Mouse (Mus musculus) cerebellum, adult (tissue): ENCODE data around the gene Pitpnc1.

Experiments
- ATAC-seq: cut with Nextera tagmentation; 2 replicates; pipeline ENCODE4 v1.9.2; 2017; ENCODE audit warnings: mild to moderate bottlenecking, moderate library complexity, mixed read lengths; ENCODE audit not compliant: insufficient number of reproducible peaks, low FRiP score, low TSS enrichment

Gene Pitpnc1

DNA sequence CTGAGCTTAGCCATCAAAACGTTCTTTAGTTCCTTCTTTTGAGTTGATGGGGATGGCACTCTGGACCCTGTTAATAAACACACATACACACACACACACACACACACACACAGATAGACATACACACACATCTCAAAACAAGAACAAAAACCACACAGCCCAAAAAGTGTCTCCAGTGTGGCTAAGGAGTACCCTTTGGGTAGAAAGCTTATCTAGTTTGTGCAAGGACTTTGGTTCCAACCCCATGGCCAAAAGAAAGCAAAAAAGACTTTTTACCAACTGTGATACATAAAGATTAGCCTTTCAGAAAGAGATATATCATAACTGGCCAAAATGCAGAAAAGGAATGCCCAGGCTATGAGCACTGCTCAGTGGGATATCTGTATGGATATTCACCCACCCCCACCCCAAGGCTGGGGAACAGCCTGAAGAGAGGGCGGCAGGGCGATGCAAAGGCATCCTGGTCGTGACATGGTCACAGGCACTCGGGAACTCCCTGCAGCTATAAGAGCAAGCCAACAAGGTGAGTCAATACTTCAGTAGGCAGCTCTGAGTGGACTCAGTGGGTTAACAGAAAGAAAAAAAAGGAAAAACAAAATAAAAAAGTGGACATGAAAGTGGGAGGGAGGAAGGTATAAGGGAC lies 60.3 kb downstream of the Pitpnc1 start:
- no peak for ATAC-seq

DNA sequence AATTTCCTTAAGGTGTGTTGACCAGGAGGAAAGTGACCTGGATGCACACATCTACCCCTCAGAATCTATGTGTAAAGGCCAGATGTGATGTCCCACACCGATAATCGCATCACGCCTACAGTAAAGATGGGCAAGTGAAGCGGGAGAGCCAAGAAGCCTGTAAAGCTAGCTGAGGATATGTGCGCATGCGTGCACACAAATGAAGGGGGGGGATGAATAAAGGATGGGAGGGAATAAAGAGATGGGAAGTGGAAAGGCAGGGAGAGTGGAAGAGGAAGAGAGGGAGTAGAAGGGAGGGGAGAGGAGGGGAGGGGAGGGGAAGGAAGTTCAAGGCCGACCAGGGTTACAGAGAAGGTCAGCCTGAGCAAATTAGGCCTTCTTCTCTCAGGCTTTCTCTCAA lies 61.6 kb downstream of the Pitpnc1 start:
- ATAC-seq, result no peak

DNA sequence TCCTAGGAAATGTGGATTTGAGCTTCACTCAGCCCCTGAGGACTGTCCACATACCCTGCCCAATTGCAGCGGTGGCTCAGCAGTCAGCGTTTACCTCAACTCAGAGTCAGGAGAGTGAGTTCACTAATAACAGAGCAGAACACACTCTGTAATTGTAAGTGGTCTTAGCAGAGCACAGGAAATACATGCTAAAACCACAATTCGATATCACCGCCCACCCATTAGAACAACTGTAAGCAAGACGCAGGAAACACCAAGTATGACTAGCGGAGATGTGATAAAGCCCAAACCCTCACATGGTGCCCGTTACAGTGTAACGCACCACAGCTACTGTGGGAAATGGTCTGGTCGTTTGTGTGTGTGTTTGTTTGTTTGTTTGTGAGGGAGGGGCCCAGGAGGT lies 62.8 kb downstream of the Pitpnc1 start:
- no peak for ATAC-seq

DNA sequence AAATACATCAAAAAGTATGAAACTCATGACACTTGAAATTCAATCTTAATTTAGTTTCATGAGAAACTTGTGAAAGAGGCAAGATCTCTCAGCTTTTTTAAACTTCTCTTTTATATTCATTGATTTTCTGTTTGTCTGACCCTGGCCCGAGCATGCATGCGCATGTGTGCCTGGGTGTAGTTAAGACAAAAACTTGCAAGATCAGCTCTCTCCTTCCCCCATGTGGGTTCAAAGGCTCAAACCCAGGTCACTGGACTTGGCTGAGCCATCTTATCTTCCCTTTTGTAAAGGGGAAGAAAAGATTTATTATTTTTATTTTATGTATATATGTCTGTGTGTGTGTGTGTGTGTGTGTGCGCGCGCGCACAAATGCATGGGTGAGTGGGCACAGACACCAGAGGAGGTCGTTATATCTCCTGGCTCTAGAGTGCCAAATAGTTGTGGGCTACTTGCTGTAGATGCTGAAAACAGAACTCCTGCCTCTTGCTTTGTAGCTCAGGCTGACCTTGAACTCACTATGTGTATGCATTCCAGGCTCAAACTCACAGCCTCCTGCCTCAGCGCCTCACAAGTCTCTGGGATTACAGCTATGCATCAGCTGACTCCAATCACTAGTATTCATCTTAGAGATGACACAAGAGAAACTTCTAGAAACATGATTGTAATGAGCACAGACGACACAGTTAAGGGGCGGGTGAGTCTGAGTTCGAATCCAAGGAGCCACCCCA lies 64.7 kb downstream of the Pitpnc1 start:
- no peak for ATAC-seq

DNA sequence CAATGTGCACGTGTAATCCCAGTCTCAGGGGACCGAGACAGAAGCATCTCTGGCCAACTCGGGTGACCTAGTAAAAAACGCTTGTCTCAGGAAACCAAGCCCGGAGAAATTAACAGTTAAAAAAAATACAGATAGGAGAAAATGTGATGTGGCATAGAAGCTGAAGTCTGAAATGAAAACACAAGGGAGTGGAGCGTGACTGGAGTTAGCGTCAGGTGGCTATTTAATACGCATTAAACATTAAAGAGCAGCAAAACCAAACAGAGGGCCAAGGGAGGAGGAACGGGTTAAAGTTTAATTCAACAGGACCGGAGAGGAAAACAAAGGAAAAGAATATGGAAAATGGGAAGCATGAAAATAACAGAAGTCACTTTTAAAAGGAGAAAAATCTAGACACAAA lies 67.2 kb downstream of the Pitpnc1 start:
- no peak for ATAC-seq

DNA sequence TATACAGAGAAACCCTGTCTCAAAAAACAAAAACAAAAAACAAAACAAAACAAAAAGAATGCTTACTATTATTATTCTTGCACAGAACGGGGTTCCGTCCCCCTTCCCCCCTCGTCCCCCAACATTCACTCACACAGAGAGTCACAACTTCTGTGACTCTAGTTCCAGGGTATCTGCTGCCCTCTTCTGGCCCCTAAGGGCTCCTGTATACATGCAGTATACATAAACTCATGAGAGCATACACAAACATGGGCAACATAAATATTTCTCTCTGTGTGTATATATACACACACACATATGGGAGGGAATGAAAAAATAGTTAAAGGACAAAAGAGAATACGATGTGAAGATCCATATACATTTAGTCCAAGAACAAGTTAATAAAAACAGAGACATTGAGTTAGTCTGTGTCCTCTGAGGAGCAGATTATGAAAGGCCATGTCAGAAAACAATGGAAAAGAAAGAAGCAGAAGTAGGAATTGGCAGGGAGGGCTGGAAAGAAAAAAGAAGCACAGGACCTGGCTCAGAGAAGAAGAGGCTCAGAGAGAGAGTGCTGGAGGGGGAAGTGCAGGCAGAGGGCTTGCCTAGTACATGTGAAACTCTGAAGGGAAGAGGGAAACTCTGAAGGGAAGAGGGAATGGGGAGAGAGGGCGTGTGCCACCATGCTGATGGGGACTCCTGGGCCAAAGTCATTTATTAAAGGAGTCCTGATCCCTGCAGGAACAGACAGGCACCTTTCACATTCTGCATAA lies 68.5 kb downstream of the Pitpnc1 start:
- no peak for ATAC-seq

DNA sequence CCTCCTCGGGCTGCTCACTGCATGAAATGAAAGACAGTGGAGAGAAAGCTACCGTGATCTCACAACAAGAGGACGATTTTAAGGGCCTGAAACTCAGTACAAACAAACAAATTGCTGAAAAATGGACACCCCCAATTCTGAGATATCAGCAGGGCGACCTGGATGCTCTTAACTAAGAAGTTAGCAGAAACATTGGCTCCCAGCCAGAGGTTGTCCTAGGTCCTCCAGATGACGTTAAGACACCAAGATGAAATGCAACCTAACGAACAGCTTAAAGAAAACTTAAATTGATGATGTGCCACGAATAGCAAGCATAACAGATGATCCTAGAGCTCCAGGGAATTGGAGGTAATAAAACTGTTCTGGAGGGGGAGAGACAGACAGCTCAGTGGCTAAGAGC lies 69.7 kb downstream of the Pitpnc1 start:
- ATAC-seq, result no peak

DNA sequence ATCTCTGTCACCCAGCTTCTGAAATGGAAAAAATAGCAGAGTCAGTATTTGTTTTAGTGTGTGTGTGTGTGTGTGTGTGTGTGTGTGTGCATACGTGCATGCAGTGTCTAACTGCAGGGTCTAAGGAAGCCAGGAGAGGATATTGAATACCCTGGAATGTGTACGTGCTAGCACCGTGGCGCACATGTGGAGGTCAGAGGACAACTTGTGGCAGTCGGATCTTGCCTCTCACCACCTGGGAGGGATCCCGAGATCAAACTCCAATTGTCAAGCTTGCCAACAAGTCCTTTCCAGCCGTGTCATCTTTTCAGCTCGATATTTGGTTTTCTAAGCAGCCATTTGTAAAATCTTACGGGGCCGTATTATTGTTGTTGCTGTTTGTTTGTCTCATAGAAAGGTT lies 70.5 kb downstream of the Pitpnc1 start:
- no peak for ATAC-seq

DNA sequence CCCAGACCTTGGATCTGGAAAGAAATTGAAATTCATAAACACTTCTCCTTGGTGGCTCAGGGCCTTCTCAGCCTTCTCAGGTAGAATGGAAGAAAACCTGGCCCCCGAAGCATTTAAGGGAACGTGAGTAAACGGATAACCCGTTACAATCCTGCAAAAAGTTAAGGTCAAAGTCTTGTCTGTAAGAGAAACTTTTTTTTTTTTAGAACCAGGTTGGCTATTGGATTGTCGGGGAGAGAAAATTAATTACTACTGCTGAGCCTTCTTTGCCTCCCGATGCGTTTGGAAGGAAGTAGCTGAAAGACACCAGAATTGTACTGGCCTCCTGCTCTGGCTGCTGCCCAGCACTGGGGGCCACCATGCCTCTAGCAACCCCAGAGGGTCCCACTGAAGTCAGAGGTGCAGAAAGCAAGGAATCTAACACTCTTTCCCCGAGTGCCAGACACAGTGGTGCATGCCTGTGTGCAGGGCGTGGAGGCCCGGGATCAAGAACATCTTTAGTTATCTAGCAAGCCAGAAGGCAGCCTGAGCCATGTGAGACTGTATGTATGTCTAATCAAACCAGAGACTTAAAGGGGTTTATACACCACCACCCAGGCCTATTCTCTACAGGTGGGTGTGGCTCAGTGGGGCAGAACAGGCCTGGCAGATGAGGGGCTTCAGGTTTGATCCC lies 73.0 kb downstream of the Pitpnc1 start:
- no peak for ATAC-seq

DNA sequence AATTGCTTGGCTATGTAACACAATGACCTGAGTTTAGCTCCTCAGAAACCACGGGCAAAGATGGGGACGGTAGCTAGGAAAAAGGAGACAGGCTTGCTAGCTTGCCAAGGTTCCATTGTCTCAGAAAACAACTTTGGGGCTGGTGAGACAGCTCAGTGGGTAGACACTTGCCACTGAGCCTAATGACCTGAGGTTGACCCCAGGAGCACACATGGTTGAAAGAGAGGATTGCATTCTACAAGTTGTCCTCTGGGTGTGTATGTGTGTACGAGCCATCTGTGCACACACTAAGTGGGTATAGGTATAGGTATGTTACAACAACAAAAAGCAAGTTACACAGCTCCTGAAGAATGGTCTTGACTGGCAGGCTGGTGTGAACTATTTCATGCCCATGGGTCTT lies 76.3 kb downstream of the Pitpnc1 start:
- no peak for ATAC-seq

DNA sequence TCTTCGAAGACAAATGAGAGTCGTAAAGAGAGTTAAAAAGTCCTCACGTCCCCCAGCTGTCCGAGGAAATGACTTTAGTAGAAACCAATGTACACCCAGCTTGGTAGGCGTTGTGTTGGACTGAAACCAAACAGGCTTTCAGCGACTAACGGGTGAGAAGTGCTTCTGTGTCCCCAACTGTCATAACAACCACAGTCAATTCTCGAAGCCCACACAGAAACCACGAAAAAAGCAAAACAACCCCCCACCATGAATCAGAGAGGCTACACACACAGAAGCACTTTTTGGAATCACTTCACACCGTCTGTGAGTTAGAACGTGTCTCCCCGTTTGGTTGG lies 76.7 kb downstream of the Pitpnc1 start:
- no peak for ATAC-seq

DNA sequence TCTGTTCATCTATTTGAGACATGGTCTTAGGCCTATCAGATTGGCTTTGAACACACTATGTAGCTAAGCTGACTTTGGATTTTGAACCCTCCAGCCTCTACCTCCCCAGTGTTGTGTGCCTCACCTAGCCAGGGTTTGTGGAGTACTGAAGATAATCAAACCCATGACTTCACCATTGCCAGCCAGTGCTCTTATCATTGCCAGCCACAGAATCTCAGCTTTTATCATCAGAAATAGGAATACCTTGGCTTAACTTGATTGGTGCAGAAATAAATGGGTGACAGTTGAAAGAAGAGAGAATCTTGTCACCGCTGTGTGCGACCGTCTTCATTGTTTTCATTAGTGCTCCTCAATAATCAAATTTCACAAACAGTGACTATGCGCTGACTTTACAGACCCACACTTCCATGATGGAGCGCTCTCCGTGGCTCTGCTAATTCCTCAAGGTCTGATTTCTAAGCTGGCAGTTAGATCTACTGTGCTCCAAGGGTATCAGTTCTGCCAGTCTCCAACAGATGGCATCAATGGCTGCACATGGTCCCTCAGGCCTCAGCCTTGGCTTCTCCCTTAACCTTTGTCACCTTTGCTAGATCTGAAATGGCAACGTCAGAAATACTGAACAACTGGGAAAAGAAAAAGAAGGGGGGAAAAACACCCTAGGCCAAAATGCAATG lies 77.2 kb downstream of the Pitpnc1 start:
- no peak for ATAC-seq

DNA sequence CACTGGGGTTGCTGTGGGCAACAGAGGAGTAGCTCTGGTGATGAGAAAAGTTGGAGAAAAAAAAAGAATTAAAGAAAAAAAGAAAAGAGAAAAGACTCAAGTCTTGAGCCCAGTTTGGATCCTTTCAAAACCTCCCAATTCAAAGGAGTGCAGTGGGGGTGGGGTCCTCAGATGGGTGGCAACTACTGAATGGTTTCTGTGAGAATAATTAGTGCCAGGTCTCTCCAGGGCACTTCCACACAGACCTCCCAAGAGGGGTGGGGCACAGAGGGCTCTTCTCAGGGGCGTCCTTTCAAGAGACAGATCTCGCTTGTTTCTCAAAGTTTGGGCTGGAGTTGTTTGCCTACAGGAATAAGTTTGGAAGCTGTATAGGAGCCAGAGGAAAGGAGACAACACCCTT lies 80.0 kb downstream of the Pitpnc1 start:
- no peak for ATAC-seq

DNA sequence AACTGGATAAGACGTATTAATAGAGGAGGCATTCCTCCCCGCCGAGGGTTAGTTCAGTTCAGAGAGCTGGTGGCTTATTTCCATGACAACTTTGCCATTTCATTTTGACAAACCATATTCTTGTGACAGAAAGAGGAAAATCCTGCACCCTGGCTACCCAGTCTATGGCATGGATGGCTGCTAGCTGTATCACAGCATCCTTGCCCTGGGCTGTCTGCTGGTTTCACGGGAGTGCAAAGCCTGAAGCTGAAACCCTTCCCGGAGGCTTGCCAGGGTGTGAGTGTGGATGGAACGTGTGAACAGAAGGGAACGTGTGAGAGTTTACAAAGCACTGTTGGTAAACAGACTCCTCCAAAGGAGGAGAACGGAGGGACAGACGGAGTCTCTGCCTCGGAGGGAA lies 80.5 kb downstream of the Pitpnc1 start:
- no peak for ATAC-seq

DNA sequence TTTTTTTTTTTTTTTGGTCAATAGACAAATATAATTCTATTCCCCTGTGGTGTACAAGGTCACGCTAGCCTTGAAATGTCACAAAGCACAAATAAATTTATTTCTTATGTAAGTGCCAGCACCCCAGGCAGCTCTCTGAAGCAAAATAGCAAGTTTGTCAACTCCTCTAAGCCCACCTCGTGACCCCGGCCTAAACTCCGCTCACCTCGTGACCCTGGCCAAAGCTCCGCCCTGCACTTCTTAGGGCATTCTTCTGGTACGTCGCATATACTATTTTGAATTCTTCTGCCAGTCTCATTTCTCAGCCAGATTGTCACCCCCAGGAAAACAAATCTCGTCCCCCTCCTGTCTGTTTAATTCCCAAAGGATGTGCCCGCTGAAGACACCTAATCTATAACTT lies 84.0 kb downstream of the Pitpnc1 start:
- ATAC-seq, result no peak

DNA sequence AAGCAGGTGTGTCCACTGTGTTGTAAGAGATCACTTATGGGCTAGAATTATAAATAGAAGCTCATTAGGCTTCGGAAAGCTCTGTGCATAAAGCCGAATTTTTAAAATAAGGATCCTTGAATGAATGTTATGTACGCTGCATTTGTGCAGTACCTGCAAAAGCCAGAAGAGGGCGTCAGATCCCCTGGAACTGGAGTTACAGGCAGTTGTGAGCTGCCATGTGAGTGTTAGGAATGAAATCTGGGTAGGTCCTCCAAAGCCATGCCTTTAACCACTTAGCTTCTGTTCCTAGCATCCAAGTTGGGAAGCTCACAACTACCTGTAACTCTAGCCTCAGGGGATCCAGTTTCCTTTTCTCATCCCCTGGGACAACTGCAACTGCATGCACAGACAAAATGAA lies 85.2 kb downstream of the Pitpnc1 start:
- no peak for ATAC-seq

DNA sequence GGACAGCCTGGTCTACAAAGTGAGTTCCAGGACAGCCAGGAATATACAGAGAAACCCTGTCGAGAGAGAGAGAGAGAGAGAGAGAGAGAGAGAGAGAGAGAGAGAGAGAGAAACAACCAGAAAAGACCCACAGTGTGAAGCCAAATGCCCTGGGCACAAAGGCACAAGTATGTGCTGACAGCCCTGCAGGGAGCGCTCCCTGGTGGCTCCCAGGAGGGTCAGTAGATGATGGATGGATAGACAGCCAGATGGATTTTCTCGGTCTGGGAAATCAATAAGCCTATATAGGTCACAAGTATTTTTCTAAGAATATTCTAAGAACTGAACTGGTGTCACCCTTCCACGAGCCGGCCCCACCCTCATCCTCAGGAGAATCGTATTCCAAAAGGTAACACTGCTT lies 86.5 kb downstream of the Pitpnc1 start:
- no peak for ATAC-seq

DNA sequence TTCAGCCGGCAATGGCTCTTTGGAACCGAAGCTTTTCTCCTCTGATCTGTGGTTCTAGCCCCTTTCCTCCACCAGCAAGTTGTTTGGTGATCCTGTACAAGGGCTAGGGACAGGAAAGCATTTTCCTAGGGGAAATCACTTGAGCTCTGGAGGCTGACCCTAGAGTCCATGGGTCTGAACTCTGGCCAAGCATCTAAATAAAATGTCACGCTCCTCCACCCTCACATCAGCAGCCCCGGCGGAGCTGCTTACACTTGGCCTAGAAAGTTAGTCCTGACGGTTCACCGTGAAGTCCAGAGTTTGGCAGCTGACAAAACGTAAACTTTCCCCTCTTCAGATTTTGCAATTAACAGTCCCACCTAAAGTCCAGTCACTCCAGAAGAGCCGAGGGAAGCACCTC lies 90.5 kb downstream of the Pitpnc1 start:
- no peak for ATAC-seq

DNA sequence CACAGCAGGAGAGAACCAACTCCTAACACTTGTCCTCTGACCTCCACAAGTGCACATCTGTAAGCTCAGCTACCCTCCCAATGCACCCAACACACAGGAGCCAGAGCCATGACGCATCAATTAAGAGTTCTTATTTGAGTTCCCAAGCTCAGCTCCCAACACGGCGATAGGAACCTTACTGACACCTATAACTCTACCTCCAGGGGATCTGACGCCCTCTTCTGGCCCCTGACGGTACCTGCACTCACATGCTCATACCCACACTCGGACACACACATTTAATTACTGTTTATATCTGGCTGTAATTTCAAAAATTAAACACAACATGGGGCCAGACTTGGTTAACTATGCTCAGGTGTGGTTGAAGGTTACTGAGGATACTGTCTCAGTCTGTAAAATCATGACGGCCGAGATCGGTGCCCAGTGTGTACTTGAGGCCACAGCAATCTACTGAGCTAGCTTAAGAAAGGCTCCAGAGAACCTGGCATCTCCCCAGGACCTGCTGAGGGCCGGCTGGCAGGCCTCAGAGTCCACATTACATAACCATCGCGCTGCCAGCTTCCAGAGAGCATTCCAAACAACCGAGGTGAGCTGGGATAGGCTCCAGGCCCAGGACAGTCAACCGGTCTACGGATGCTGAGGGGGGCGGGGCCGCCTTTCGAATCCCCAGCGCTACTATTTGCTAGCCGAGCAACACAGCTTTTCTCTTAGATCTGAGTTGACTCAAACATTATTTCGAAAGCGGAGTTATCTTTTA lies 91.2 kb downstream of the Pitpnc1 start:
- peak; percentile 97 for ATAC-seq

DNA sequence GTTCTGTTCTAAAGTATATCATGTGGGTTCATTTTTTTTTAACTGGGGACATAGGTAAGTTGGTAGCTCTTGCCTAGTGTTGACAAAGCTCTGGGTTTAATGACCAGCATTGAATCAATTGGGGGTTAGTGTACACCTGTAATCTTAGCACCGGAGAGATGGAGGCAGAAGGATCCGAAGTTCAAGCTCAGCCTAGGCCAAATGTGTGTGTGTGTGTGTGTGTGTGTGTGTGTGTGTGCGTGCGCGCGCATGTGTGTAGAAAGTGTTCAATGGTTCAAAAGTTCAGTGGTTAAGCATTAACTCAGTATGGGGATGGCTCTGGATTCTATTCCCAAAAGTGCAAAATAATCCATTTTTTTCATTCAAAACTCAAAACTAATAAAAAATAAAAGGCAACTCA lies 93.2 kb downstream of the Pitpnc1 start:
- no peak for ATAC-seq
